Mouse (Mus musculus) neural tube, embryonic 15.5 days (tissue): ENCODE results near the gene Pank3. TPM values are rescaled to one million over a fixed set of nuclear protein-coding genes. Genes with fewer than 3 reads are reported as not detected.

Source experiments
- microRNA counts: library from miRNA; unstranded; fragments of <30 nt; microRNA quantifications from one replicate; lab custom pipeline; 2016
- microRNA-seq: library from miRNA; unstranded; fragments of <30 nt; microRNA quantifications from one replicate; pipeline ENCODE4, GENCODE M21; 2017
- polyA plus RNA-seq: library from polyadenylated mRNA; unstranded; fragments of >200 nt; fragmentation: Nextera tagmentation; extraction: Ambion mirVana; gene quantifications from 2 replicates; pipeline ENCODE4 v1.2.1, GENCODE M21; 2015

Pank3 gene
- polyA plus RNA-seq, 1 experiment from 2014 or later, result 19.8 TPM

MicroRNA genes within 50 kb of the gene (microRNA counts, 519-probe panel; counts per million panel counts)
- 3,902 counts per million, percentile 92 among the panel's probes with 10 or more counts for microRNA mmu-miR-103 (lab: Ali Mortazavi, UCI)

Small RNAs within 50 kb of the gene (microRNA-seq; reads per million reads assigned to microRNA genes)
- gene Mir103-1, result 2.6 reads per million, percentile 9 among the genes with 10 or more reads in this experiment

Other genes with a start within 250 kb of the Pank3 start
- gene Fbll1, start 29.4 kb downstream of the Pank3 start, polyA plus RNA-seq, result 23.8 and 31.4 TPM in 2 replicates
- 66.2 and 77.0 TPM in 2 replicates for gene Rars, start 65.0 kb downstream of the Pank3 start, polyA plus RNA-seq
- gene Wwc1, start 211.0 kb downstream of the Pank3 start, polyA plus RNA-seq, result 4.6 and 7.0 TPM in 2 replicates